In genomic region chr1:192520836-192521435, GRCm38 (mm10) we compare ENCODE assay signal across 9 mouse cellular contexts.
DNase-seq lines count a peak whose midpoint lies in the region; ATAC-seq lines count a peak whose summit lies in the region.
"Had no signal": no experiment of that assay in that cellular context is flagged by ENCODE, and none has a peak within 500 bp of the region (broad histone marks: within the 10 kb centered on the region; RNA-seq: fewer than 3 reads in every experiment).

No protein-coding gene starts in this region.

- WGBS in limb, embryonic 11.5 days = 23% methylated on average over 13 of the region's 13 CpGs
- WGBS in limb, embryonic 10.5 days = 39% methylated on average over 13 of the region's 13 CpGs
- 37% methylated on average over 13 of the region's 13 CpGs for WGBS in hindbrain, embryonic 14.5 days
- 27% methylated on average over 13 of the region's 13 CpGs for WGBS in neural tube, embryonic 14.5 days

- ATAC-seq in limb, embryonic 11.5 days (ENCODE audit: insufficient number of reproducible peaks, low FRiP score, low TSS enrichment, low read depth) = no peak
- peak; percentile 29; the same call in 1 of the 2 replicates for ATAC-seq in hindbrain, embryonic 14.5 days (ENCODE audit: low FRiP score)
- peak; percentile 59; the same call in 1 of the 2 replicates for ATAC-seq in neural tube, embryonic 14.5 days (ENCODE audit: low read depth)

- H3K27me3 ChIP-seq in limb, embryonic 11.5 days (ENCODE audit: control insufficient read depth, insufficient read depth, low read length) = no peaks in the 10 kb centered on the region
- H3K27me3 ChIP-seq in limb, embryonic 10.5 days (ENCODE audit: low read depth, poor library complexity, severe bottlenecking) = no peaks in the 10 kb centered on the region
- no peaks in the 10 kb centered on the region for H3K27me3 ChIP-seq in hindbrain, embryonic 14.5 days (ENCODE audit: control insufficient read depth, insufficient read depth, low read length)
- no peaks in the 10 kb centered on the region for H3K27me3 ChIP-seq in neural tube, embryonic 14.5 days (ENCODE audit: control insufficient read depth, insufficient read depth, low read length)
- H3K27me3 ChIP-seq: lung, embryonic 15.5 days had no signal

- DNase-seq in embryo, embryonic 10.5 days (ENCODE audit: low spot score) = peak; percentile 27
- DNase-seq in embryo, embryonic 10 days (ENCODE audit: low spot score) = no peak
- DNase-seq in limb, embryonic 11.5 days (ENCODE audit: low spot score) = peak; percentile 33
- DNase-seq in limb, embryonic 10.5 days (ENCODE audit: low spot score) = no peak
- peak; percentile 48 for DNase-seq in hindbrain, embryonic 14.5 days (ENCODE audit: low spot score)
- no peak for DNase-seq in ovary, postnatal 36 days (ENCODE audit: low spot score)
- DNase-seq in right cerebral cortex, postnatal 14 days = no peak

- no peak overlapping the region for H3K4me2 ChIP-seq in limb, embryonic 11.5 days (ENCODE audit: low read depth, severe bottlenecking)
- no peak overlapping the region for H3K4me2 ChIP-seq in hindbrain, embryonic 14.5 days (replicated peaks)
- H3K4me2 ChIP-seq in neural tube, embryonic 14.5 days (ENCODE audit: low read depth, low read length) = peak overlapping the region; percentile 14; the same call in 1 of the 2 replicates
- H3K4me2 ChIP-seq: lung, embryonic 15.5 days had no signal

- H3K9me3 ChIP-seq in limb, embryonic 11.5 days (ENCODE audit: control insufficient read depth, low read length) = no peaks in the 10 kb centered on the region
- H3K9me3 ChIP-seq in limb, embryonic 10.5 days (replicated peaks) = no peaks in the 10 kb centered on the region
- no peaks in the 10 kb centered on the region for H3K9me3 ChIP-seq in hindbrain, embryonic 14.5 days (ENCODE audit: control insufficient read depth, low read length)
- H3K9me3 ChIP-seq in neural tube, embryonic 14.5 days (ENCODE audit: control insufficient read depth, low read length) = no peaks in the 10 kb centered on the region
- H3K9me3 ChIP-seq: lung, embryonic 15.5 days had no signal

- H3K4me3 ChIP-seq in limb, embryonic 11.5 days (ENCODE audit: low read depth, low read length) = no peak overlapping the region
- no peak overlapping the region for H3K4me3 ChIP-seq in limb, embryonic 10.5 days
- H3K4me3 ChIP-seq in hindbrain, embryonic 14.5 days (replicated peaks; ENCODE audit: low read length) = no peak overlapping the region
- no peak overlapping the region for H3K4me3 ChIP-seq in neural tube, embryonic 14.5 days (ENCODE audit: low read depth, low read length)
- H3K4me3 ChIP-seq: lung, embryonic 15.5 days had no signal

- H3K27ac ChIP-seq in limb, embryonic 11.5 days (replicated peaks; ENCODE audit: low read depth, low read length) = no peak overlapping the region
- H3K27ac ChIP-seq in limb, embryonic 10.5 days = no peak overlapping the region
- H3K27ac ChIP-seq in hindbrain, embryonic 14.5 days = peak overlapping the region; percentile 6; the same call in 1 of the 2 replicates
- H3K27ac ChIP-seq in neural tube, embryonic 14.5 days (ENCODE audit: low read depth, low read length) = no peak overlapping the region
- H3K27ac ChIP-seq: lung, embryonic 15.5 days had no signal

- H3K9ac ChIP-seq in limb, embryonic 11.5 days (ENCODE audit: low read length) = no peak overlapping the region
- H3K9ac ChIP-seq in hindbrain, embryonic 14.5 days = no peak overlapping the region
- no peak overlapping the region for H3K9ac ChIP-seq in neural tube, embryonic 14.5 days (replicated peaks; ENCODE audit: low read depth, low read length)
- H3K9ac ChIP-seq: lung, embryonic 15.5 days had no signal

- H3K4me1 ChIP-seq in limb, embryonic 11.5 days (ENCODE audit: control insufficient read depth, insufficient read depth, low read length) = peaks cover 14% of the 10 kb centered on the region
- H3K4me1 ChIP-seq in limb, embryonic 10.5 days = peaks cover 39% of the 10 kb centered on the region
- H3K4me1 ChIP-seq in hindbrain, embryonic 14.5 days (replicated peaks; ENCODE audit: control insufficient read depth, insufficient read depth, low read length) = peaks cover 36% of the 10 kb centered on the region
- peaks cover 16% of the 10 kb centered on the region; the same call in 1 of the 2 replicates for H3K4me1 ChIP-seq in neural tube, embryonic 14.5 days (ENCODE audit: control insufficient read depth, insufficient read depth, low read length)
- H3K4me1 ChIP-seq: lung, embryonic 15.5 days had no signal

- H3K36me3 ChIP-seq in limb, embryonic 11.5 days (ENCODE audit: control insufficient read depth, insufficient read depth, low read length) = no peaks in the 10 kb centered on the region
- H3K36me3 ChIP-seq in limb, embryonic 10.5 days = no peaks in the 10 kb centered on the region
- H3K36me3 ChIP-seq in hindbrain, embryonic 14.5 days (replicated peaks; ENCODE audit: control insufficient read depth, insufficient read depth) = no peaks in the 10 kb centered on the region
- no peaks in the 10 kb centered on the region for H3K36me3 ChIP-seq in neural tube, embryonic 14.5 days (ENCODE audit: control insufficient read depth, insufficient read depth, low read length)
- H3K36me3 ChIP-seq: lung, embryonic 15.5 days had no signal

Comparison
In these comparisons a context has a peak if more than half of its experiments do, and no peak if none do; other contexts are left out.
1. DNase-seq: peak in embryo, embryonic 10.5 days (single experiment), limb, embryonic 11.5 days (single experiment) and hindbrain, embryonic 14.5 days (single experiment); none in embryo, embryonic 10 days (single experiment), limb, embryonic 10.5 days (single experiment), ovary, postnatal 36 days (single experiment) and right cerebral cortex, postnatal 14 days (single experiment).